Mouse (Mus musculus) inflammation-experienced regulatory T-cells, adult 6 months (primary cell): Measurements from ENCODE around the gene Zmynd15. TPM values are rescaled to one million over a fixed set of nuclear protein-coding genes. Genes with fewer than 3 reads are reported as not detected.

ENCODE experiments used
- ATAC-seq: one replicate; pipeline ENCODE4 v1.8.0; 2017
- polyA plus RNA-seq, 3 experiments: library from polyadenylated mRNA; unstranded; fragments of 100-300 nt; shearing (Covaris generic); gene quantifications; one replicate each; pipeline ENCODE4 v1.2.1; 2017

The Zmynd15 gene
- polyA plus RNA-seq, 3 experiments from 2014 or later = not detected

DNA sequence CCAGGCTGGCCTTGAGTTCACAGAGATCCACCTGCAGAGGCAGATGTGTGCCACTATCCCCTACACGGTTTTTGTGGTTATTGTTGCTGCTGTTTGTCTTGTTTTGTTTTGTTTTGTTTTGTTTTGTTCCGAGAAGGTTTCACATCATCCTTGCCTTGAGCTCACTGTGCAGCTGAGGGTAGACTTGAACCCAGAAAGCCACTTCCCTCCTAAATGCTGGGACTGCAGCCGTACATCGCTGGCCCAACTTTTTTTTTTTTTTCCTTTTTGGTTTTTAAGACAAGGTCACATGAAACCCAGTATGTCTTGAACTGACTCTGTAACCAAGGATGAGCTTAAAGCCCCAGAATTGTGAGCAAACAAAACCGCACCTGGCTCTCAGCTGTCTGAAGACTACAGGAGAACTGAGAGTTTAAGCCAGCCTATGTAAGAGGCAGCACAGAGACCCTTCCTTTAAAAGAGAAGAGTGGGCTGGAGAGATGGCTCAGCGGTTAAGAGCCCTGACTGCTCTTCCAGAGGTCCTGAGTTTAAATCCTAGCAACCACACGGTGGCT is 47.8 kb downstream of the Zmynd15 start:
- ATAC-seq = no peak

DNA sequence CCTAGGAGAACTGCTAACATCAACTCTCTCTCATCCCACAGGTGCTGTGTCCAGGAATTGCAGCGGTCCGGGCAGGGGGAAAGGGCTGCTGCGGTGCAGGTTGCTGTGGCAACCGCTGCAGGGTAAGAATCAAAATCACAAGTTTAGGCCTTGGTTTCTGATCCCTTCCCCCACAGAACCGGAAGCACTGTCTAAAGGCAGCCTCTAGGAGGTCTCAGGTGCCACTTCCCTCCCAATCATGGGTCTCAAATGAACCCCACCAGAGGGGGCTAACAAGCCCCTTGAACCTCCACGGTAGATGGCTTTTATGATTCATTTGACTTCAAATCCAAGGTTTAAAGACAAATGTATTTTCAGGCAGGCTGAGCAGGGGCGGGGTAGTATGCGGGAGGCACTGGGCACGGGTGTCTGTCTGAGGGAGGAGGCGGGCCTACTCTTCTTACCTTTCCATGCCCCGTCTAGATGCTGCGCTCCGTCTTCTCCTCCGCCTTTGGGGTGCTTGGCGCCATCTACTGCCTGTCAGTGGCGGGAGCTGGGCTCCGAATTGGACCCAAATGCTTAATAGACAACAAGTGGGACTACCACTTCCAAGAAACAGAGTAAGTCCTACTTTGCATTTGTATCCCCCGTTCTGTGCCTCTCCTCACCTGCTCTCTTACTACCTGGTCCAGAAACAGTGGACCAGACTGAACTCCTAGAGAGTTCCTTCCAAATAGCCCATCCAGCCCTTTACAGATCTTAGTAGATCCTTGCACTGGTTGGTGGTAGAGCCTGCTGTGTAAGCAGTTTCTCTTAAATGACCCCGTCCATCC is 50.7 kb downstream of the Zmynd15 start:
- ATAC-seq = peak; percentile 79

DNA sequence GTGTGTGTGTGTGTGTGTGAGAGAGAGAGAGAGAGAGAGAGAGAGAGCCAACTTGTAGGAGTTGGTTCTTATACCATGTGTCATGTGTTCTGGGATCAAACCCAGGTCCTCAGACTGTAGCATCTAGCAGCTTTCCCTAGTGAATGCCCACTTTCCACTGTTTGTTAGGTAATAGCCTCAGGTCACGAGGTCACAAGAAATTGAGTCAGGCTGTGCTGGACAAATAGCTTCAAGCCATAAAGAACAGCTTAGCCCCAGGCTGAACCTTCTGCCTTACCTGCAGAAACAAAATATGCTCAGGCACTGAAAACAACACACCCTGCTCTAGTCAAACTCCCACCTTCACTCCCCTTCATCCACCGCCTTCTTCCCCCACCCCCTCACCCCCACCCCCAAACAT is 52.0 kb downstream of the Zmynd15 start:
- no peak for ATAC-seq

DNA sequence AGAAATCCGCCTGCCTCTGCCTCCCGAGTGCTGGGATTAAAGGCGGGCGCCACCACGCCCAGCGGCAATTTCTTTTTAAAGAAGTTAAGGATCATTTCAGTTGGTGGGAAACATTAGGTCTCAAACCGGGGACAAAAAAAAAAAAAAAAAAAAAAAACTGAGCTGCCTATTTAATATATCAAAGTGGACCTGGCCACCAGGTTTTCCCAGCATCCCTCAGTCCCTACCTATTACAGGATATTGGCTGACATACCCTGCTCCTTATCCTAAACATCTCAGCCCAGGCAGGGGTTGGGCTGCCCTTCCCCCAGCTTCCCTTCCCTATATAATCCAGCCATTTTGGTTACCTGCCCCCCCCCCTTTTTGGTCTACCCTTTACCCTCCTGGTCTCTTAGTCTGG is 52.6 kb downstream of the Zmynd15 start:
- ATAC-seq = no peak

DNA sequence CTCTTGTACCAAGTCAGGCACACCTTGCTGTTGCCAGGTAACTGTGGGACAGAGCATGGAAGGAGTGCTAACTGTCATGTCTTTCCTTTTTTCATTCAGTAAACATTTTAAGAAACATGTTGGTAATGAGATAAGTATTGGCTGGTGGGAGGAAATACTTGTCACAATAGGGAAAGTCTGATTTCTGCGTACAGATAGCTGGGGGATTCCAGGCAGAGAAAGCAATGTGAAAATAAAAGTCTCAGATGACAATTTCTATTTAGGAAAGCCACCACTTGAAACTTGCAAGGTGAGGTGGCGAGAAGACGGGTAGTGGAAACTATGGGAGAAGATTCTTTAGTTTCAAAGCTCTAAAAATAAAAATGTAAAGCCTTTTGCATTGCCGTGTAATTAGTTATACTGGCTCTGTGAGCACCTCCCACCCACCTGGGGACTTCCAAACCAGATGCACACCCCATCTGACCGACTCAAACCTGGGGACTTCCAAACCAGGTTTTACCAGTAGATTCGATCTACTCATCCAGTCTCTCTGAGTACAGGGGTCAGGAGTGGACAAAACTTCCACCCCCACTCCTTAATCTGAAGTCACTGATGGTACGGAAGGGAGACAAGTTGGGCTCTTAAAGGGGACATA is 53.6 kb downstream of the Zmynd15 start:
- peak; percentile 37 for ATAC-seq

DNA sequence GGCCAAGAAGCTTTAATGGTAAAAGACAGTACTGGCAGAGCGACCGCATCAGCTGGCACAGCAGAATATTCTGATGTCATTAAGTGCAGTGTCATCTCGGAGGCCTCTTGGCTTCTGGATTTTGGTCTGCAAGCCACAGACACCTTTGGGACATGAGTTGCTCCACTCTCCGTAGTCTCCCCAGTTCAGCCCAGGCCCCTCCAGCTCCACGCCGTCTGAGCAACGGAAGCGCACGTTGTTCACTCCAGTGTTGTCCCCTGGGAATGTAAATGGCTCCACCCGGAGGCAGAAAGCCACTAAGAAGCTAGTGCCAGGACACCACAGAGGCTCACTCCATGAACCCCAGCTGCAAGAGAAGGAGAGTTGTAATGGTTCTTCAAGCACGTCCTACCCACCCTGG is 54.3 kb downstream of the Zmynd15 start:
- no peak for ATAC-seq

DNA sequence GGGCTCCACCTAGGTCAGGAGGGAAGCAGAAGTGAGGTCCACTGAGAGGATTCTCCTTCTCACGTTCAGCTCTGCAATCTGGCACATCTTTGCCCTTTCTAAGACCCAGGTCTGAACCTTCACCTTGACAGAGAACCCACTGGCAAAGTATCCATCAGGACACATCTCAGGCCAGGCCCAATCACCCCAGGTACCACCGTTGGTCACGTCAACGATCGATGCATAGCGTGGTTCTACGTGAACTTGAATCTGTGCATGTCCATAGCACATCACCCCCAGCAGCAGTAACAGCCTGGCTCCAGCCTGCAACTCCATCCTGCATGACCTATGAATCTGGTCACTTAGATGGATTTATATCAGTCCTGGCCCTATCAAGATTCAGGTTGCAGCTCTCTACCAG is 55.1 kb downstream of the Zmynd15 start, which contains the start of gene Vmo1:
Vmo1 (minus strand) TSS at position 329 of the 400 bp plus-strand sequence.
- no peak for ATAC-seq

Other genes starting within 250 kb of the Zmynd15 start
- gene Slc16a11, start 246.7 kb upstream of the Zmynd15 start, polyA plus RNA-seq = under 1 TPM in 1 of 3 experiments, not detected in 2; 0.52 TPM
- gene Slc16a13, start 238.4 kb upstream of the Zmynd15 start, polyA plus RNA-seq = 1 to 10 TPM; 2.3 to 4.3 (median 3.2) TPM
- gene Bcl6b, start 229.6 kb upstream of the Zmynd15 start, polyA plus RNA-seq = under 1 TPM in 1 of 3 experiments, not detected in 2; 0.39 TPM
- 100 to 1,000 TPM; 133 to 147 (median 134) TPM for gene 0610010K14Rik, start 221.5 kb upstream of the Zmynd15 start, polyA plus RNA-seq
- 10 to 100 TPM in 1 of 3 experiments, 1 to 10 TPM in 2; 2.7 to 11.1 (median 6.1) TPM for gene Gm21988, start 219.6 kb upstream of the Zmynd15 start, polyA plus RNA-seq
- gene Rnasek, start 219.6 kb upstream of the Zmynd15 start, polyA plus RNA-seq = 100 to 1,000 TPM; 207 to 275 (median 255) TPM
- under 1 TPM in 1 of 3 experiments, not detected in 2; 0.47 TPM for gene Alox12, start 204.1 kb upstream of the Zmynd15 start, polyA plus RNA-seq
- gene Alox12e, start 136.8 kb upstream of the Zmynd15 start, polyA plus RNA-seq = not detected
- gene Alox15, start 107.4 kb upstream of the Zmynd15 start, polyA plus RNA-seq = under 1 TPM; 0.24 to 0.59 (median 0.26) TPM
- gene Pelp1, start 49.4 kb upstream of the Zmynd15 start, polyA plus RNA-seq = 1 to 10 TPM; 5.2 to 7.3 (median 6.5) TPM
- 100 to 1,000 TPM in 2 of 3 experiments, 10 to 100 TPM in 1; 50.6 to 129 (median 119) TPM for gene Arrb2, start 26.8 kb upstream of the Zmynd15 start, polyA plus RNA-seq
- 10 to 100 TPM; 76.7 to 81.3 (median 80.3) TPM for gene Med11, start 7.5 kb upstream of the Zmynd15 start, polyA plus RNA-seq
- gene Cxcl16, start 551 bp downstream of the Zmynd15 start, polyA plus RNA-seq = under 1 TPM; 0.62 to 0.85 (median 0.72) TPM
- 1 to 10 TPM; 1.6 to 3.2 (median 2.3) TPM for gene Tm4sf5, start 45.8 kb downstream of the Zmynd15 start, polyA plus RNA-seq
- not detected for gene Vmo1, start 55.2 kb downstream of the Zmynd15 start, polyA plus RNA-seq
- not detected for gene Gltpd2, start 59.8 kb downstream of the Zmynd15 start, polyA plus RNA-seq
- gene Psmb6, start 65.9 kb downstream of the Zmynd15 start, polyA plus RNA-seq = 100 to 1,000 TPM; 376 to 387 (median 385) TPM
- not detected for gene Gm40193, start 73.5 kb downstream of the Zmynd15 start, polyA plus RNA-seq
- gene Pld2, start 80.6 kb downstream of the Zmynd15 start, polyA plus RNA-seq = 1 to 10 TPM; 1.8 to 2.1 (median 2.0) TPM
- 10 to 100 TPM in 1 of 3 experiments, 1 to 10 TPM in 2; 6.2 to 11.8 (median 9.2) TPM for gene Mink1, start 103.4 kb downstream of the Zmynd15 start, polyA plus RNA-seq
- gene 4930544D05Rik, start 156.4 kb downstream of the Zmynd15 start, polyA plus RNA-seq = not detected
- gene Chrne, start 159.8 kb downstream of the Zmynd15 start, polyA plus RNA-seq = 1 to 10 TPM in 1 of 3 experiments, under 1 TPM in 2; 0.51 to 3.0 (median 0.78) TPM
- gene Gp1ba, start 179.7 kb downstream of the Zmynd15 start, polyA plus RNA-seq = under 1 TPM; 0.17 to 0.69 (median 0.21) TPM
- gene Rnf167, start 187.8 kb downstream of the Zmynd15 start, polyA plus RNA-seq = 100 to 1,000 TPM; 276 to 454 (median 423) TPM
- 100 to 1,000 TPM in 2 of 3 experiments, 10 to 100 TPM in 1; 85.3 to 111 (median 111) TPM for gene Slc25a11, start 188.0 kb downstream of the Zmynd15 start, polyA plus RNA-seq
- gene Pfn1, start 195.2 kb downstream of the Zmynd15 start, polyA plus RNA-seq = 1,000 to 10,000 TPM; 3,037 to 4,758 (median 3,214) TPM
- 10 to 100 TPM in 2 of 3 experiments, 1 to 10 TPM in 1; 6.2 to 27.4 (median 21.7) TPM for gene Eno3, start 197.8 kb downstream of the Zmynd15 start, polyA plus RNA-seq
- gene Spag7, start 210.0 kb downstream of the Zmynd15 start, polyA plus RNA-seq = 100 to 1,000 TPM; 131 to 155 (median 137) TPM
- gene Camta2, start 228.7 kb downstream of the Zmynd15 start, polyA plus RNA-seq = 10 to 100 TPM; 11.5 to 17.1 (median 12.8) TPM
- 1 to 10 TPM in 1 of 3 experiments, under 1 TPM in 1, not detected in 1; 0.44 to 1.0 TPM for gene Inca1, start 240.7 kb downstream of the Zmynd15 start, polyA plus RNA-seq
- gene Kif1c, start 241.1 kb downstream of the Zmynd15 start, polyA plus RNA-seq = 1 to 10 TPM in 2 of 3 experiments, under 1 TPM in 1; 0.99 to 2.0 (median 1.3) TPM